Mouse (Mus musculus): ENCODE data around the gene Erc2.

DNA sequence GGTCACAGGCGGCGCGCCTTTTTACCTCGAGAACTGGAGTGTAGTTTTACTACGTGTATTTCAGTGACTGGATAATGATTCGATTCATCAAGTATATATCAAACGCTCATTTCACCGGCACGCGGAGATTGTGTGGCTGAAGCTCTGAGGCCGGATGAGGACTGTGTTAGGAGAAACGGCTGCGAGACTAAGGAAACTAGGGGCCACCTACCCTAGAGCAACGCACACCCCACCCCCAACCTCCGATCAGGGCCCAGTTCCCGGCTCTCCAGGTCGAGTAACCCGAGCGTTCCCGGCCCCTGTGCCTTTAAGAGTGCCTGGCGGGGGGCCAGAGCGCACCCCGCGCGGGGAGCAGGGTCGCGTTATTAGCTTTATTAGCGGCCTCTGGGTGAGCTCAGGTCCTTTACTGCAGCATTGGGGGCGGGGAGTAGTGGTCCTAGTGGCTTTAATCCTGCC lies 884.2 kb downstream of the Erc2 start:
- TF ChIP-seq POLR2A (IDR thresholded peaks at IDR 0.05; ENCODE audit: low read depth, low read length) = no peak
- TF ChIP-seq CTCF (IDR thresholded peaks at IDR 0.05; ENCODE audit: extremely low read depth, insufficient read length, insufficient replicate concordance, low read depth, low read length) = no peak
